Mouse (Mus musculus) CH12.LX (cell line): Measurements from ENCODE around the gene Cacng6.

Source experiments
- CTCF ChIP-seq, 2 experiments: IDR thresholded peaks in 1 of 2; conservative IDR thresholded peaks in 1 of 2; 2 replicates each; pipeline ENCODE4 v1.5.1; 2011 to 2012; ENCODE audit warnings: low read depth in 2 of 2, low read length in 2 of 2, improper control_type of control experiment in 1 of 2, inconsistent platforms in 1 of 2, mild to moderate bottlenecking in 1 of 2, moderate library complexity in 1 of 2
- JUND ChIP-seq: conservative IDR thresholded peaks from 2 replicates; pipeline ENCODE4 v1.6.1; 2011; ENCODE audit warnings: low read depth, low read length, improper control_type of control experiment
- POLR2A ChIP-seq: IDR thresholded peaks from 2 replicates; pipeline ENCODE4 v1.6.1; 2011; ENCODE audit warnings: low read depth, mild to moderate bottlenecking, improper control_type of control experiment, low read length
- SIN3A ChIP-seq: IDR thresholded peaks from 2 replicates; pipeline ENCODE4 v1.6.1; 2012; ENCODE audit warnings: low read length, improper control_type of control experiment, inconsistent platforms
- ZKSCAN1 ChIP-seq: IDR thresholded peaks from 2 replicates; pipeline ENCODE4 v1.6.1; 2012; ENCODE audit warnings: low read depth, inconsistent platforms, low read length, improper control_type of control experiment, borderline replicate concordance

GRCm38 (mm10) chr7:3432066-3432465 lies 8.1 kb downstream of the Cacng6 start:
- TF ChIP-seq JUND (no peak), POLR2A (no peak), ZKSCAN1 (no peak), SIN3A (no peak), CTCF (conservative IDR thresholded peaks at IDR 0.05 in 1 of 2, IDR thresholded peaks at IDR 0.05 in 1 of 2; ENCODE audit: low read depth in 2 of 2, low read length in 2 of 2) (no peak)
